Mouse (Mus musculus) lung, postnatal 14 days (tissue): ENCODE results near the gene Slc6a16.

Experiments used
- DNase-seq: peaks from one replicate; pipeline ENCODE4 v3.0.0; 2021

Slc6a16 gene

DNA sequence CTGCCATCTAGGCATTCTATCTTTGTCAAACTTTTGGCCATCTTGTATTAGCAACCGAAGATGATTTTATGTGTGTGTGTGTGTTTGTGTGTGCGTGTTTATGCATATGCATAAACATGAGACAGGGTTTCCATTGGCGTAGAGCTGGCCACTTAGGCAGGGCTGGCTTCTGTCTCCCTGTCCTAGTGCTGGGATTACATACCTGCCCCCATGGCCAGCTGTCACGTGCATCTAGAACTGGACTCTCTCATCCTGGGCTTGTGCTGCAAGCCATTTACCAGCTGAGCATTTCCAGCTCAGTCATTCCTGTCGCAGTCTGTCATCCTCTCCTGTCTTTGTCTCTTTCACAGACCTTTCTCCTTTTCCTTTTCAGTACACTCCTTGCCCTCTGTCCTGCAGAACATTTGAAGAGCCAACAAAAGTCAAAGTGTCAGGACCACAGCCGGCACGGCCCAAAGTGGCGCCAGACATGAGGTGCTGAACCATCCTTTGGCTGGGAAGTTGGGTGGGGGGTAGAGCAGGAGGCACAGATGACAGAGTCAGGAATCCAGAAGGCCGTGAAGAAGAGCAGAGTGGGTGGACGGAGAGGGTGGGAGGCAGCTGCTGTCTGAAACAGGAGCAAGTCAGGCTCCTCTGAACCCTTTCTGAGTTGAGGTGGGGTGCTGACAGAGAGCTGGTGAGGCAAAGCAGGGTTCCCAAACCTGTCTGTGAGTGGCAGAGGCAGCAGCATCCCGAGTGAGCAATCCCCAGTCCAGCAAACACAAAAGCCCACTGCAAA lies 16.4 kb downstream of the Slc6a16 start:
- DNase-seq, result no peak

DNA sequence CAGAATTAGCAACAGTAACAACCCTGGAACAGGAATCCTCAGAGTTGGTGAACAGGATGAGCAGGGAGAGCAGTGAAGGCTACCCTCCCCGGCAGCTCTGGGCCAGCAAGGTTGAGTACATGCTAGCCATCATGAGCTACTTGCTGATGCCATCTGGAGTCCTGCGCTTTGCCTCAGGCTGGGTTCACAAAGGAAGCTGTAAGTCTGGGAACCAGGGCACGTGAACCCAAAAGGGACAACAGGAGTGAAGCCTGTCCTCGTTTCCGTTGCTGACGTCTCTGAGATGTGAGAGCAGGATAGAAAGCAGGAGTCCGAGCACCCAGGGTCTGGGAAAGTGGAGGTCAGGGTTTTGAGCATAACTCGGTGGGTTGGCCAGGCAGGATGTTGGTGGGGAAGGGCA lies 18.4 kb downstream of the Slc6a16 start:
- no peak for DNase-seq

DNA sequence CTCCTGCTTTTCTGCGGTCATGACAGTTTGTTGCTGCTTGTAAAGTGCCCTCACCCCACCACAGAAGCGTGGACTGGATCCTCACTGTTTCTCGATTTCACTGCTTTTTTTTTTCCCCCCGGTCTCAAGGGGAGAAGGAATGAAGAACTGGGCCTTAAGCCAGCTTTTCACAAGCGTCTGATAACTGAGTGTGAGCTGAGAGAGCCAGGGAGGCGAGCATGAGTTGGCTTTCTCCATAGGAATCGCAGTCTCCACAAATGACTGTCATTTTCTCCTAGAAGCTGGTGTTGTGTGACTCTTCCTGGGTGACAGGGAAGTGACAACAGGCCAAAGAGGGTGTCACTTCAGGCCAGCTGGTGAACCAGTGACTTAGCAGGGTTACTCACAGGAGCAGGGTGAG lies 21.4 kb downstream of the Slc6a16 start:
- no peak for DNase-seq

DNA sequence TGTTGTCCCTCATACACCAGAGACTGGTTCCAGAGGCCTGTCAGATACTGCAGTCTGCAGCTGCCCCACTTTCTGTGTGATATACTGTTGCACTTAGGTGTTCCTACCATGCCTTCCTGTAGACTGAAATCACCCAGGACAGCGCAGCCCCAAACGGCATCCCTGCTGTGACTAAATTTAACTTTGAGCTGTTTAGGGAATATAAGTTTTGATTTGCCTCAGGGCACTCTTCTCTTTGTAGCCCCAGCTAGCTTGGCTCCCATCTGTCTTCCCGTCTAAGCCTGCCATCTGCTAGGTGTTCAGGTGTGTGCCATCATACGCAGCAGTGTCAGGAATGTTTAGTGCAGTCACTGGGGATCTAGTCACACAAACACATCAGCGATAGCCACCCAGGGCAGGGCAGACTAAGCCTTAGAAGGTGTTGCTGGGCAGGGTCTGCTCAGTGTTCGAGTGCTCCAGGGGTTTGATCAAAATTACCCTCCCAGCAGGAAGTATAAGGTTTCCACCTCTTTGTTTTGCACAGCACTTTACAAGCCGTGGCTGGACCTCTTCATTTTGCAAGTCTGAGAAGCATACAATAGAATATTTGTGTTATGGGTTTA lies 22.2 kb downstream of the Slc6a16 start:
- DNase-seq, result no peak

DNA sequence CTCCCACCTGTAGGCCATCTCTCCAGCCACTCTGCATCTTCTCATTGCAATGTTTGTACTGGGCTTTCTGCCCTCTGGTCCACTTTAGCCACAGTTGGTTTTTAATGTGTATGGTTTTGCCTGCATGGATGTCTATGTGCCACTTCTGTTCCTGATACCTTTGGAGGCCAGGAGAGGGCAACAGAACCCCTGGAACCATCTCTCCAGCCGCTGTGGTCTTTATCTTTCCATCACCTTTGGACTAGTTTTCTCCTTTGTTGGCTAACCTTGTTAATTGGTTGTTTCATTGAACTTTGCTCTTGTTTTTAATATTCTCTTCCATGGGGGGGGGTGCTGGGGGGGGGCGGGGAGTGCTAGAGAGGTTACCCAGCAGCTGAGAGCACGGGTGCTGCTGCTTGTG lies 23.5 kb downstream of the Slc6a16 start:
- DNase-seq, result no peak

DNA sequence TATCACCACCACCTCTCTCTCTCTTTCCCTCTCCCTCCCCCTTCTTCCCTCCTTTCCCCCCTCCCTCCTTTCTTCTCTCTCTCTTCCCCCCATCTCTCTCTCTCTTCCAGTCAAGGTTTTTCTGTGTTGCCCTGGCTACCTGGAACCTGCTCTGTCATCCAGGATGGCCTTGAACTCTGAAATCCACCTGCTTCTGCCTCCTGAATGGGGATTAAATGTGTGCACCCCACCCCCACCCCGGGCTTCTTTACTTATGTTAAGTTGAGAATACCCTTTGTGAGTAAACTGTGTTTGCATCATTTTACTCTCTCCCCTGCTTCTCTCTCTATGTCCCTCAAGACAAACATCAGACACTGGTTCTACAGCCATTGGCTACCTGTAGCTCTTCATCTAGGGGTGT lies 24.6 kb downstream of the Slc6a16 start:
- no peak for DNase-seq

DNA sequence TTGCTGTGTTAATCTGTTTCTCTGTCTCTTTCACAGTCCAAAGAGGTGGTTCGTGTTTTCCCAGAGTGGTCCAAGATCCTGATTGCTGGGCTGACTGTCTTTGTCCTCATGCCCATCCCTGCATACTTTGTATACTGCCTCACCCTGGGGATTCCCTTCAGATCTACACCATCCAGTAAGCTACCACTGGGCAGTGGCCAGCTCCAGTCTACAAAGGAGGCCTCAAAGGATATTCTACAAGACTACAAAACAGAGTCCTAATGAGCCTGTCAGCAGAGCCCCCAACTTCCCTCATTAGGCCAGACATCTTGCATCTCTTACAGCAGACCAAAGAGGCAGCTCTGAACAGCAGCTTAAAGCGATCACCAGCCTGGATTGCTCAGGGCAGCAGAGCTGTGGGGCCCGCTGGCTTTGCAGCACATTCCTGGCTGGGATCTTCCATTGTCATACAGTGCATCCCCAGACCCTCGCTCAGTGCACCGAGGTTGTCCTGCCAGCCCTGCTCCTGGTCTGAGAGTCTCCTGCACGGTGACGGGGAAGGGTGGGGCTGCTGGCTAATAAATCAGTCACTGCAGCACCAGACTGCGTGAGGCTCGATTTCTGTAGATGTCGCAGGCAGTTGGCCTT lies 32.0 kb downstream of the Slc6a16 start:
- DNase-seq, result no peak

DNA sequence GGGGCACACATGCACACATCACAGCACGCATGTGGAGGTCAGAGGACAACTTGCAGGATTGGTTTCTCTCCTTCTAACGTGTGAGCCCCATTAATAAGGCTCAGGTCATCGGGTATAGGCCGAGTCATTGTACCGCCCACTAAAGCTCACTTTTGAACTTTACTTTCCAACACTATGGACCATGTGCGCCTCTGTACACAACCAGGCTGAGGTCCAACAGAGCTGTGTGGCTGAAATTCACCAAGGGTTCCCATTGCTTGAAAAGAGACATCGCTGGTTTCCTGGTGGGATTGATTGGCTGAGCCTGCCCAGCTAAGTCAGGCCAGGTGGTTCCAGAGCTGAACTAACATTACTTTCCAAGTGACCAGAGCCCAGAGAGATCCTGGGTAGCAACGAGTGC lies 32.8 kb downstream of the Slc6a16 start:
- DNase-seq, result no peak

DNA sequence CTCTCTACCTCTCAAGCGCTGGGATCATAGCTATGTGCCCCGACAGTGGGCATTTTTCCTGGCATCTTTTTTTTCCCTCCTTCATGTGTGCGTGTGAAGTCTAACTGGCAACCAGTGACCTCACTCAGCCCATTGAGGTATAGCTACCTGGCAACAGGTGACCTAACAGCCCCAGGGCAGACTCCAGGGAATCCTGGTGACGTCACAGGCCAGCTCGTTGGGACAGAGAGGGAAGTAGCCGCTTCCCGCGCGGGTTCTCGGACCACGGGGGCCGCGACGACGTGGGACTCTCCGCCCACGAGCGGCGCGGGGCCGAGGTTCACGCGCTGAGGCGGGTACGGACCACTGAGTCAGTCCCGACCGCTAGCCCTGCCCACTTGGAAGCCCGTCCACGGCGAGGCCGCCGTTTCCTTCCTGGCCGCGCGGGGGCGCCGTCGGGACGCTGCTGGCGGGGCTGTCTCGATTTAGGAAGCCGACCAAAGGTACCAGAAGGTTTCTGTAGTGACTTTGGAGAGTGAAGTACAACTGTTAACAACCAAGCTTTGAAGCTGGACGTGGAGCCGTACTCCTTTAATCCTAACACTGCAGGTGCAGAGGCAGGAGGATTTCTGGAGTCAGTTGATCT lies 36.4 kb downstream of the Slc6a16 start, which contains the start of gene Slc6a21:
Gene Slc6a21, plus strand, starts transcription at position 378 of the 625 bp plus-strand sequence.
- DNase-seq, result peak; percentile 85

DNA sequence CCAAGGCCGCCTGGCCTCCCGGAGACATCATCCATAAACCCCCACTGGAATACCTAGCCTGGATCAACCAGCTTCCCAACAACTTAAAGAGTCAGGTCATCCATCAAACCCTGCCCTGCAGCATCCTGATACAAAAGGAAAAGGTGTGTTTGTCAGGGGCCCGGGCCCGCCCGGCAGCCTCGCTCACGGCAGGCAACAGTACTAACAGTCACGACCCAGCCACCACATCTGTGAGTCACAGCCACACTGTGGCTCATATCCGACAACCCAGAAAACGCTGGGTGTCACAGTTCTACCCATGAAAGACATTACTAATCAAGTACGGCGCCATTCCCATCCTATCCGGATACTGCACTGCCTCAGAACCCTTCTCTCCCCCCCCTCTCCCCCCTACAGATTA lies 45.6 kb downstream of the Slc6a16 start:
- no peak for DNase-seq

DNA sequence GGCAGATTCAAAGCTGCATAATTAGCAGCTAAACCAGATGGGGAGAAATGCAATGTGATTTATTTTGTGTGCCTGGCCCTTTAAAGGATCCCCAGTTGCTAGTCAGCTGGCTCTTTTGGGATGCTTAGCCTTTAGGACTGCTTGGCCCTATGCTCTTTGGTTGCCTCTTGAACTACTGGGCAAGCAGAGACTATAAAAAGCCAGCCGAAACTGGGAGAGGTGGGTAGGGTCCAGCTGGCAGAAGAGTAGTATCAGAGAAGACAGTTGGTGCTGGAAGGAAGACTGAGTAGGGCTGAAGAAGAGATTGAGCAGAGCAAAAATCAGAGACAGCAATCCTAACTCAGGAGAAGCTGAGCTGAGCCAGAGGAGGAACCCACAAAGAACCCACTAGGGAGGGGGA lies 55.7 kb downstream of the Slc6a16 start:
- no peak for DNase-seq

DNA sequence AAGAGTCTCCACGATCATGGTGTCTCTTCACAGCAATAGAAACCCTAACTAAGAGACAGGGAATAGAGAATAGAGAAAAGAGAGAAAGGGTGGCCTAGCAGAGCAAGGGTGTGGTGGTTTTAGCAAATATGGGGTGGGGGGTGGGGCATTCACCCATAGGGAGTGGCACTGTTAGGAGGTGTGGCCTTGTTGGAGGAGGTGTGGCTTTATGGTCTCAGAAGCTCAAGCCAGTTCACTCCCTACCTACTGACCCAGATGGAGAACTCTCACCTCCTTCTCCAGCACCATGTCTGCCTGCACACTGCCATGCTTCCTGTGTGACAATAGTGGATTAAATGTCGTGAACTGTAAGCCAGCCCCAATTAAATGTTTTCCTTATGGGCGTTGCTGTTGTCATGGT lies 56.7 kb downstream of the Slc6a16 start:
- DNase-seq, result no peak

DNA sequence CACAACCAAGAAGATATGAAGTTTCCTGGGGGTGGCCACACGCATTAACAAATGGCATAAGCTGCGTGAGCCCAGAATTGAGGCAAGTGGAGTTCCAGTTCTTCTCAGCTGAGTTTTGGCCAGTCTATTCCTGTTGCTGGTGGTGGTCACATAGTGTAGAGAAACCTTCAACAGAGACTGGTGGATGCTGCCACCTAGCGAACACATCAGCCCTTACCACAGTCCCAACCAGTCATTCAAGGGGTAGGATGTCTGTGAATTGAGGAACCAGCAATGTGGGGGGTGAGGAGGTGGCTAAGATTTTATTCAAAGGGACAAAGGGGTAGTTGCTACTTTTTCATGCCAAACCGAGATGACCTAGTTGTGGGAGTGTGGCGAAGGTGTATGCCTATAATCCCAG lies 58.9 kb downstream of the Slc6a16 start:
- peak; percentile 66 for DNase-seq

DNA sequence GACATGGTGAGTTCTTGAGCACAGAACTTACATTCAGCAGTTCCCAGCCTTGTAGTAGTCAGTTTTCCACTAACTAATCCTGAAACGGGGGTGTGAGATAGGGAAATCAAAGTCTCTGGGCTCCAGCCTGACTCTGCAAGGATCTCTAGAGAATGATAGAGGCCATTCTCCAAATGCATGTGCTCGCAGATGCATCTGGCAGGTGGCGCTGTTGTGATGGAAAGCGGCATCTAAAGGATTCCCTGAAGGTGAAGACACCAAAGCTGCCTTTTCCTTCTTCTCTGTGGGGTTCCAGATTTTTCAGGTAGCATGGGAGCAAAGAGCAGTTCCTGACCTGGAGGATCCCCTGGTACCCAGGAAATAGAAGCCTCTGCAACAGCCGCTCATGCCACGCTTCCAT lies 59.4 kb downstream of the Slc6a16 start:
- peak; percentile 79 for DNase-seq

DNA sequence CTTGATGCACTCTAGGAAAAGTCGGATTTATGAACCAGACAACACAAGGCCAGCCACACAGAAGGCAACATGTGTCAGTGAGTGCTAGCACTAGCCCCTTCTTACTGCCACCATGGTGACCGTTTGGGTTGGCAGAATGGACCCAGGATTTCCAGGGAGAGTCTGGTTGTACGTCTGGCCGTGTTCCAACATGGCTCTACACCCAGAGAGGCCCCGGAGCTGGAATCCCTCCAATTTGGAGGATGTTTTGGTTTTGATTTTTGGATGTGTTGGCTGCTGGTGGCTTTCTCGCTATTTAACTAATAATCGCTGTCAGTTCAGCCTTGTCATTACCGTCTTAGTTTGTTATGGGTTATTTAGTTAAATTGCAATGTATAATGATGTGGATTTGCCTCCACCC lies 61.7 kb downstream of the Slc6a16 start:
- no peak for DNase-seq

DNA sequence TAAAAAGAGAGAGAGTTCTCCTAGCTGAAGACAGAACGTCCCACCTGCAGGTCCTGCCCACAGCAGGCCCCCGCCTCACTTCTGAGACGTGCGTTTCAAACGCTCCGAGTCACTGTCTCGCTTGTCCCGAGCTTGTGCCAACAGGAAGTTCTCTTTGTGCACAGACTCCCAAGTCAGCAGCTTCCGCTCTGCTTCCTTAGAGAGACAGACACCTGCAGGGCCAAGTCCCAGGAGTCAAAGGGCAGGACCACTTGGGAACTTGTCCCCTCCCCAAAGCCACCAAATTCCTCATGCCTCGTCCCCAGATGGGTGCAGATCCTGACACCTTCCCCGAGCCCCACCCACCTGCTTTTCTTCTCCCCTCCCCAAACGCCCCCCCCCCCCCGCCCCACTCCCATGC lies 64.0 kb downstream of the Slc6a16 start:
- no peak for DNase-seq

DNA sequence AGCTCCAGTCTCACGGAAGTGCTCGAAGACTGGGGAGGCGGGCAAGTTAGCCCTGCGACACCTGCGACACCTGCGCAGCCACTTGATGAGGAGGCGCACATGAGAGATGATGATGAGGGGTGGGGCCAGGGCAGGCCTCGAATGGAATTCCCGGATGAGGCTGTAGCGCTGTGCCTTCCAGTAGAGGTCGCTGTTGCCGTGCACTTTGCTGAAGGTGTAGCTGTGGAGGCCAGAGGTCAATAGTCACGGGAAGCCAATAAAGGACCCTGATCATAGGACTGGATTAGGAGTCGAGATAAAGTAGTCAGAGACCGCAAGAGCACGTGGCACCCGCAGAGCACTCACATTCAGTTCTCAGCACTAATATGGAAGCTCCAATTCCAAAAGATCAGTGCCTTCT lies 64.4 kb downstream of the Slc6a16 start:
- peak; percentile 79 for DNase-seq

DNA sequence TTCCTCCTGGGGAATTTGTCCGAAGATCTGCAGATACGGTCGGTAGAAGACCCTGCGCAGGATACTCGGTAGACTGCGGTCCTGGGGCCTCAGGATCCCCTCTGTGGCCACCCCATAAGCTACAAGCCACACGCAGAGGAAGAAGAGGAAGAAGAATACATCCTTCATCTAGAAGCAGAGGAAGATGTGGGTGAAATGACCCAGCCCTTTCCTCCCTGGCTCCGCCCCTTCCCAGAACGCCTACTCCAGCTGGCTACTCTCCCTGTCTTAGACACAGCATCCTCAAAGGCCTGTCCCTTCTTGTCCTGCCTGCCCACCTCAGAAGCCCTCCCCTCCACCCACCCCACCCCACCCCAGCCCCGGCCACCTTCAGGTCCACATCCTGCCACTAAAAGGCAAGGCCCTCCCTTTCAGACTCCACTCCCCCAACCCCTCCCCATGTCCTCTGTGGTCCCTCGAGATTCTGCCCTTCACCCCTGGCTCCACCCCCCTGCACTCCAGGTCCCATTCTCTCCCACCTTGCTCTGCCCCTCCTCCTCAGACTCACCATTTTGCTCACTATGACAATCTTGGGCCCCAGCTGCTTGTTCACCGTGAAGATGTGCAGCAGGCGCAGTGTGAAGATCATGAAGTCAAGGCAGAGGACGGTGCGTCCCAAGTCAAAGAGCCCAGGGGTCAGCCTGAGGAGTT lies 67.8 kb downstream of the Slc6a16 start:
- DNase-seq, result peak; percentile 21

DNA sequence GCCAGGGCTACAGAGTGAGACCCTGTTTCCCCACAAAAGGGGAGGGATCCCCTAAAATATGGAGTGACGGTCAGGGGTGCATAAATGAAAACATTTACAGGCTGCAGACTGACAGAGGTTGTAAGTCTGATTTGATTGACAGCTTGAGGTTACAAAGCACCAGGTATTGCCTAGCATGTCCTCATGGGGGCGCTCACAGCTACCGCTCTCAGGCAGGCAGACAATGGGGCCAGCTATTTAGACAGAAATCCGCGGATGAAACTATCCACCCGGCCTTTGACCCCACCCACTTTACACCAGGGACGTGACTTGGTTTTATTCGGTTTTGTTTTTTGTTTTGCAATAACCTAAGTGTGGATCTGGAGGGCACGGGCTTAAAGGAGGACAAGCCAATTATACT lies 68.6 kb downstream of the Slc6a16 start:
- DNase-seq, result peak; percentile 65

DNA sequence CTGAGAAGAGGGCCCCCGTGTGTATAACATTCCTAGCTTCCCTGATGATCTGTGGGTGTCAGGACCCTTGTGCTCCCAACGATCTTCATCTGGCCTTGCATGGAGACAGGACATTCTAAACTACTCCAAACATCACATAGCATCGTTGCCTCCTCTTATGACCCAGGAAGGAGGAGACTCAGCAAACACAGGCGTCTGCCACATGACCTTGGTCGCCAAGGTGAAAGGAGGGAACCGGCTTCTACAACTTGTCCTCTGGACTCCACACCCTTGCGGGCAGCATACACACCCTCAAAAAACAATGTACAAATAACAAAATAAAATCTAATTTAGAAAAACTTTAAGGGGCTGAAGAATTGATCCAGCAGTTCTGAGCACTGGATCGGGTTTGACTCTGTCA lies 71.1 kb downstream of the Slc6a16 start:
- no peak for DNase-seq

DNA sequence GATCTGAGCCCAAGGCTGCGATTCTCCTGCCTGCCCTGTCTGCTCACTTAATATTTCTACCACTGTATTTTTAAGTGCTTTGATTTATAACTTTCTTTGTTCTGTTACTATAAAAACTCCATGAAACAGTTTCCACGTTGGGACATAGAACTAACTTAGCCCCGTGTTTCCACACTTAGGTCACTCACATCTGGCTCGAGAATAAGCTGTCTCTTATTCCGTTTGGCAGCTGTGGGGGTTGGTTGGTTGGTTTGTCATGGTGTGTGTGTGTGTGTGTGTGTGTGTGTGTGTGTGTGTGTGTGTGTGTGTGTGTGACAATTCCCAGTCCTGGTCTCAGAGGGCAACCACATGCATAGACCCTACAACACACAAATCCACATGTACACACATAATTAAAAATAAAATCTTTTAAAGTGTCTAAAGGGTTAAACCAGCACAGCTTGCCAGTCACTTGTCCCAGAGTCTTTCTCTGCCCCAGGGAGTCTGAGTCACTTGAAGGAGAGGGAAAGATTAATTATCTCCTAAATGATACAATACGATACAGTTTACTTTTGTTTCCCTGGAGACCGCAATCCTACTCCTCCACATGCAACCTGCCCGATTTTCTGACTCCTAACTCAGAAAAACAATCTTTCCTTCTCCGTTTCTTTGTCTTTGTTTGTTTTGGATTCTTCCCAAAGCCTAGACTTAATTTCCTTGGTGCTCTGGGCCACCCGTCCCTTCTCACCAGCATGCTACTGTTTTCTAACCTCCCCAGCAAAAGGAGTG lies 72.0 kb downstream of the Slc6a16 start:
- DNase-seq, result no peak

DNA sequence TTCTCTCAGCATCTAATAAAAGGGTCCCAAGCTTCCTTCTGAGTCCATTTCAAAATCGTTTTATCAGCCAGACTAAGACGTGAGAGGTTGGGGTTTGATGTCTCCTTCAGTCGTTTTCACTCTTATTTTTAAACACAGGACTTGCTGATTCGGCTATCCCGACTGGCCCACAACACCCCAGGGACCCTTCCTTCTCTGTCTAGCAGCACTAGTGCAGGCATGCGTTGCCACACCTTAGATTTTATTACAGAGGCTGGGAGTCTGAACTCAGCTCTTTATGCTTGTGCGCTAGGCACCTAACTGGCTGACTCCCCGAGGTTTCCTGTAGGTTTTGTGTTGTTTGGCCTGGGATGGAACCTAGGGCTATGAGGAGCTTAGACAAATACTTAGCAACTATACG lies 72.6 kb downstream of the Slc6a16 start:
- no peak for DNase-seq
